Mouse (Mus musculus) G1E (cell line): ENCODE data around the gene Aar2.

Experiments
- CTCF ChIP-seq: IDR thresholded peaks from 2 replicates; pipeline ENCODE4 v1.5.1; 2012; ENCODE audit warnings: low read depth, low read length, inconsistent platforms, mixed read lengths
- GATA1 ChIP-seq: IDR thresholded peaks from 2 replicates; pipeline ENCODE4 v1.6.1; 2012; ENCODE audit warnings: borderline replicate concordance, low read length, inconsistent platforms, mixed read lengths

GRCm38 (mm10) chr2:156561808-156562207, 14.4 kb downstream of the Aar2 start:
- no peak for TF ChIP-seq CTCF
- TF ChIP-seq GATA1, result no peak
